Mouse (Mus musculus): Measurements from ENCODE around the gene Brsk2. TPM values are rescaled to one million over a fixed set of nuclear protein-coding genes. Genes with fewer than 3 reads are reported as not detected.
A peak's percentile ranks its signal among the peaks of the same experiment; 100 is the strongest.

The Brsk2 gene
- polyA plus RNA-seq (2012; rRNA removed) = 99.9 and 110 TPM in 2 replicates

DNA sequence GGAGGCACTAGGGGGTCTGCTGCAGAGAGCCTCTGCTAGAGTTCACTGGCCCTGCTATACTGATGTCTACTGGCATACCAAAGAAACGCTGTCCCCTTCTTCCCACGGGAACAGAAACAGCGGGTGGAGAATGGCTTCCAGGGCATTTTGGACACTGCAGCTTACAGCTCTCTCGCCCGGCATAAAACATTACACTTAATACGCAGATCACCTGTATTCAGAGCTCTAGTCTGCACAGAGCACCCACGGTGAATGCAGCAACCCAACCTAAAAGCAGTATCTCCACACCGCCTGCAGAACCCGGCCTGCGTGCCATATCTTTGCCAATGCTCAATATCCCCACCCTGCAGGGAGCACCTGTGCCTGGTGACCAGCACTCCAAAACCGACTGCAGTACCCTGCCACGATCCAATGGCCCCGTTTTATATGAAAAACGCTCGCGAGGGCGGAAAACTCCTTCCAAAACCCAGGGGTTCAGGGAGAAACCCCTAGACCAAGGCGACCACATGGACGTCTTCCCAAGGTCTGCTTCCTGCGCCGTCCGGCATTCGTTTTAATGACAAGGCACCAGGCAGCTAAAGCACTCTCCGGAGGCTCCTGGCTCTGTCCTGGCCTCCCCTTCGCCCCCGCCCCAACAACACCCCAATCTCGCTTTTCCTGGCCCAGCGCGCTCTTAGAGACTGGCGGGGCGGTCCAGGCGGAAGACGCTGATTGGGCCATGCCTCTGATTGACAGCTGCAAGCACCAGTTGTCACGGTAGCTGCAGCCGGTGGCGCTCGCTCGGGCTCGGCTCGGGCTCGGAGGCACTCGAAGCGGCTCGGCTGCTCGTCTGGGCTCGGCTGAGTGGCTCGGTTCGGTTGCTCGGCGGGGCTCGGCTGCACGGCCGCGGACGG is at the start of gene Brsk2:
Brsk2 (plus strand) TSS at position 846 of the 893 bp plus-strand sequence.
- Histone ChIP-seq H3K36me3 (ENCODE audit: control insufficient read depth, insufficient read depth, low read length) (no peaks in the 10 kb centered on the region), H3K27ac (ENCODE audit: control insufficient read depth, insufficient read depth, low read depth, low read length) (no peak within 1 kb of the TSS), H3K4me3 (ENCODE audit: control insufficient read depth, low read depth, low read length) (peak within 1 kb of the TSS; percentile 63), H3K4me1 (ENCODE audit: control insufficient read depth, insufficient read depth, low read length) (peaks cover 15% of the 10 kb centered on the region), H3K27me3 (ENCODE audit: control insufficient read depth, insufficient read depth, low read length) (no peaks in the 10 kb centered on the region)
- TF ChIP-seq CTCF (IDR thresholded peaks at IDR 0.05; ENCODE audit: control insufficient read depth, insufficient read depth, insufficient replicate concordance, low read depth, low read length) = no peak
- TF ChIP-seq POLR2A (IDR thresholded peaks at IDR 0.05; ENCODE audit: control insufficient read depth, low read depth, low read length) = no peak

DNA sequence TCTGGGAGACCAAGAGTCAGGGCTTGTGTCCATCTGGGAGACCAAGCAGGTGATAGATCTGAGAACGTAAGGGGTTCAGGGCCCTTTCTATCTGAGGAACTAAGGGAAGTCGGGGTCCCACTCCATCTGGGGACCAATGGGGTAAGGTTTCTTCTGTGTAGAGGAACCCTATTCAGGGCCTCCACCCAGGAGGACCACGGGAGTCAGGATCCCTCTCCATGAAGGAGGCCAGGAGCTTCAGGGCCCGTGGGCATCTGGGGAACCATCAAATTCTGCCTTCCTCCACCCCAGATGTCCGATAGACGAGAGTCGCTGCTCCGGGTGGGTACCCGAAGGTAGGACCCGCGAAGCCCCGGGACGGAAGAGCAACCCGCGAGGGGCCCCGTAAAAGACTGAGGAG is 47.7 kb upstream of the Brsk2 start:
- H3K4me1 ChIP-seq (ENCODE audit: control insufficient read depth, insufficient read depth, low read length) = peaks cover 2% of the 10 kb centered on the region
- TF ChIP-seq POLR2A (IDR thresholded peaks at IDR 0.05; ENCODE audit: control insufficient read depth, low read depth, low read length) = no peak
- TF ChIP-seq CTCF (IDR thresholded peaks at IDR 0.05; ENCODE audit: control insufficient read depth, insufficient read depth, insufficient replicate concordance, low read depth, low read length) = no peak
- H3K36me3 ChIP-seq (ENCODE audit: control insufficient read depth, insufficient read depth, low read length) = peaks cover 1% of the 10 kb centered on the region
- peak overlapping the region; percentile 93 for H3K27ac ChIP-seq (ENCODE audit: control insufficient read depth, insufficient read depth, low read depth, low read length)
- peak overlapping the region; percentile 97 for H3K4me3 ChIP-seq (ENCODE audit: control insufficient read depth, low read depth, low read length)
- no peaks in the 10 kb centered on the region for H3K27me3 ChIP-seq (ENCODE audit: control insufficient read depth, insufficient read depth, low read length)

GRCm38 (mm10) chr7:141902269-141902729 is 47.3 kb upstream of the Brsk2 start:
- Histone ChIP-seq H3K4me3 (ENCODE audit: control insufficient read depth, low read depth, low read length) (peak overlapping the region; percentile 97), H3K27ac (ENCODE audit: control insufficient read depth, insufficient read depth, low read depth, low read length) (peak overlapping the region; percentile 93), H3K4me1 (ENCODE audit: control insufficient read depth, insufficient read depth, low read length) (peaks cover 2% of the 10 kb centered on the region), H3K36me3 (ENCODE audit: control insufficient read depth, insufficient read depth, low read length) (peaks cover 1% of the 10 kb centered on the region), H3K27me3 (ENCODE audit: control insufficient read depth, insufficient read depth, low read length) (no peaks in the 10 kb centered on the region)
- no peak for TF ChIP-seq CTCF (IDR thresholded peaks at IDR 0.05; ENCODE audit: control insufficient read depth, insufficient read depth, insufficient replicate concordance, low read depth, low read length)
- peak; percentile 95 for TF ChIP-seq POLR2A (IDR thresholded peaks at IDR 0.05; ENCODE audit: control insufficient read depth, low read depth, low read length)

DNA sequence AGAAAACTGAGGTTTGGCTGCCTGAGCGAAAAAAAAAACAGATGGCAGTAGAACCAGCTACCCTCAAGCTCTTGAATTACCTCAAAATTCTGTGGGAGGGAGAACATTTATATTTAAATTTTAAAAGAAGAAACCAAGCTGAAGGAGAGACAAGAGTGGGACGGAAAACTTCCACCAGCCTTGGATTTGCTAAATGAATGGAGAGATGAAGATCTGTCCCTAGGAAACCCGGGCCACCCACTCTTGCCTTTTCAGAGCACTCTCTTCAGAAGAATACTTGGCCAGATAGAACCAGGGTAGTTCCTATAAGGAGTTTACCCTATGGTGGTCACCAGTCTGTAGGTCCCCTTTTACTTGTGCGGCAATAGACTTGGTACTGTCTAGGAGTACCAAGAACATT is 46.8 kb upstream of the Brsk2 start:
- H3K27me3 ChIP-seq (ENCODE audit: control insufficient read depth, insufficient read depth, low read length) = no peaks in the 10 kb centered on the region
- H3K27ac ChIP-seq (ENCODE audit: control insufficient read depth, insufficient read depth, low read depth, low read length) = peak overlapping the region; percentile 90
- H3K4me1 ChIP-seq (ENCODE audit: control insufficient read depth, insufficient read depth, low read length) = peaks cover 2% of the 10 kb centered on the region
- peak overlapping the region; percentile 97 for H3K4me3 ChIP-seq (ENCODE audit: control insufficient read depth, low read depth, low read length)
- no peak for TF ChIP-seq CTCF (IDR thresholded peaks at IDR 0.05; ENCODE audit: control insufficient read depth, insufficient read depth, insufficient replicate concordance, low read depth, low read length)
- no peak for TF ChIP-seq POLR2A (IDR thresholded peaks at IDR 0.05; ENCODE audit: control insufficient read depth, low read depth, low read length)
- H3K36me3 ChIP-seq (ENCODE audit: control insufficient read depth, insufficient read depth, low read length) = peaks cover 1% of the 10 kb centered on the region

GRCm38 (mm10) chr7:141908591-141908990 is 41.0 kb upstream of the Brsk2 start:
- H3K4me1 ChIP-seq (ENCODE audit: control insufficient read depth, insufficient read depth, low read length) = no peaks in the 10 kb centered on the region
- no peaks in the 10 kb centered on the region for H3K36me3 ChIP-seq (ENCODE audit: control insufficient read depth, insufficient read depth, low read length)
- H3K27ac ChIP-seq (ENCODE audit: control insufficient read depth, insufficient read depth, low read depth, low read length) = no peak overlapping the region
- H3K27me3 ChIP-seq (ENCODE audit: control insufficient read depth, insufficient read depth, low read length) = no peaks in the 10 kb centered on the region
- TF ChIP-seq POLR2A (IDR thresholded peaks at IDR 0.05; ENCODE audit: control insufficient read depth, low read depth, low read length) = no peak
- TF ChIP-seq CTCF (IDR thresholded peaks at IDR 0.05; ENCODE audit: control insufficient read depth, insufficient read depth, insufficient replicate concordance, low read depth, low read length) = no peak
- H3K4me3 ChIP-seq (ENCODE audit: control insufficient read depth, low read depth, low read length) = no peak overlapping the region

GRCm38 (mm10) chr7:141911305-141911704 is 38.2 kb upstream of the Brsk2 start:
- no peak for TF ChIP-seq CTCF (IDR thresholded peaks at IDR 0.05; ENCODE audit: control insufficient read depth, insufficient read depth, insufficient replicate concordance, low read depth, low read length)
- no peak for TF ChIP-seq POLR2A (IDR thresholded peaks at IDR 0.05; ENCODE audit: control insufficient read depth, low read depth, low read length)
- no peaks in the 10 kb centered on the region for H3K36me3 ChIP-seq (ENCODE audit: control insufficient read depth, insufficient read depth, low read length)
- H3K4me1 ChIP-seq (ENCODE audit: control insufficient read depth, insufficient read depth, low read length) = no peaks in the 10 kb centered on the region
- no peak overlapping the region for H3K27ac ChIP-seq (ENCODE audit: control insufficient read depth, insufficient read depth, low read depth, low read length)
- no peak overlapping the region for H3K4me3 ChIP-seq (ENCODE audit: control insufficient read depth, low read depth, low read length)
- no peaks in the 10 kb centered on the region for H3K27me3 ChIP-seq (ENCODE audit: control insufficient read depth, insufficient read depth, low read length)

GRCm38 (mm10) chr7:141918407-141918806 is 31.1 kb upstream of the Brsk2 start, which contains the start of gene Tollip:
Gene Tollip, minus strand, starts transcription at chr7:141918507.
- peak within 1 kb of the TSS; percentile 75 for H3K4me3 ChIP-seq (ENCODE audit: control insufficient read depth, low read depth, low read length)
- peak within 1 kb of the TSS; percentile 34; the same call in 1 of the 2 replicates for H3K27ac ChIP-seq (ENCODE audit: control insufficient read depth, insufficient read depth, low read depth, low read length)
- no peaks in the 10 kb centered on the region for H3K36me3 ChIP-seq (ENCODE audit: control insufficient read depth, insufficient read depth, low read length)
- no peak; the same call in 1 of the 2 replicates for TF ChIP-seq POLR2A (IDR thresholded peaks at IDR 0.05; ENCODE audit: control insufficient read depth, low read depth, low read length)
- TF ChIP-seq CTCF (IDR thresholded peaks at IDR 0.05; ENCODE audit: control insufficient read depth, insufficient read depth, insufficient replicate concordance, low read depth, low read length) = no peak
- no peaks in the 10 kb centered on the region for H3K4me1 ChIP-seq (ENCODE audit: control insufficient read depth, insufficient read depth, low read length)
- no peaks in the 10 kb centered on the region for H3K27me3 ChIP-seq (ENCODE audit: control insufficient read depth, insufficient read depth, low read length)

Measured in testis, adult 2 months (tissue).